Mouse (Mus musculus): Measurements from ENCODE around the gene Kif4.
A peak's percentile ranks its signal among the peaks of the same experiment; 100 is the strongest.

Kif4 gene

GRCm38 (mm10) chrX:100625546-100625801, at the start of gene Kif4:
Gene Kif4, plus strand, starts transcription at chrX:100625737.
- no peak for DNase-seq

GRCm38 (mm10) chrX:100594791-100595190, 30.7 kb upstream of the Kif4 start, which contains the start of gene P2ry4:
Gene P2ry4, minus strand, starts transcription at chrX:100594869.
- DNase-seq: no peak

- peak in 1 of 2 experiments; percentile 33 for DNase-seq
These were observed 28.1 kb upstream of the Kif4 start for GRCm38 (mm10) chrX:100597439-100597838.

GRCm38 (mm10) chrX:100599755-100600154, 25.8 kb upstream of the Kif4 start:
- no peak for DNase-seq

- DNase-seq: no peak
These were observed 20.2 kb upstream of the Kif4 start, which contains the start of gene Arr3 for GRCm38 (mm10) chrX:100605314-100605713. Gene Arr3, plus strand, starts transcription at chrX:100605497.

GRCm38 (mm10) chrX:100618488-100618887, 7.0 kb upstream of the Kif4 start:
- DNase-seq: no peak

- no peak for DNase-seq
These were observed 4.2 kb upstream of the Kif4 start for GRCm38 (mm10) chrX:100621366-100621765.

- DNase-seq: no peak
These were observed 1.3 kb upstream of the Kif4 start for GRCm38 (mm10) chrX:100624242-100624641.

GRCm38 (mm10) chrX:100625146-100625545, 391 bp upstream of the Kif4 start:
- DNase-seq: no peak

GRCm38 (mm10) chrX:100625802-100626793, 561 bp downstream of the Kif4 start, which contains the start of gene Pdzd11:
Gene Pdzd11, minus strand, starts transcription at chrX:100626568.
- peak; percentile 82 to 90 for DNase-seq

- no peak for DNase-seq
These were observed 3.5 kb downstream of the Kif4 start for GRCm38 (mm10) chrX:100629076-100629475.

GRCm38 (mm10) chrX:100638477-100638876, 12.9 kb downstream of the Kif4 start:
- no peak for DNase-seq

- DNase-seq: no peak
These were observed 27.3 kb downstream of the Kif4 start for GRCm38 (mm10) chrX:100652848-100653247.

- DNase-seq: no peak
These were observed 39.3 kb downstream of the Kif4 start for GRCm38 (mm10) chrX:100664825-100665224.

- DNase-seq: no peak
These were observed 52.7 kb downstream of the Kif4 start for GRCm38 (mm10) chrX:100678204-100678603.

GRCm38 (mm10) chrX:100686527-100686926, 61.0 kb downstream of the Kif4 start:
- no peak for DNase-seq

- DNase-seq: no peak
These were observed 62.0 kb downstream of the Kif4 start for GRCm38 (mm10) chrX:100687360-100688032.

- no peak for DNase-seq
These were observed 62.5 kb downstream of the Kif4 start for GRCm38 (mm10) chrX:100688033-100688370.

GRCm38 (mm10) chrX:100696776-100697175, 71.2 kb downstream of the Kif4 start:
- DNase-seq: no peak

GRCm38 (mm10) chrX:100708032-100708431, 82.5 kb downstream of the Kif4 start:
- DNase-seq: no peak

- DNase-seq: no peak
These were observed 90.6 kb downstream of the Kif4 start for GRCm38 (mm10) chrX:100716173-100716572.

- DNase-seq: peak in 1 of 2 experiments; percentile 25
These were observed 103.4 kb downstream of the Kif4 start for GRCm38 (mm10) chrX:100728947-100729346.

GRCm38 (mm10) chrX:100729665-100730188, 104.2 kb downstream of the Kif4 start, which contains the start of gene Gdpd2:
Gene Gdpd2, plus strand, starts transcription at chrX:100729873.
- DNase-seq: peak; percentile 56 to 69

GRCm38 (mm10) chrX:100730266-100730665, 104.7 kb downstream of the Kif4 start:
- no peak for DNase-seq

Data from cerebellum, postnatal 25 days (tissue).